26 mouse cellular contexts compared by ENCODE assay signal in the genomic region with DNA sequence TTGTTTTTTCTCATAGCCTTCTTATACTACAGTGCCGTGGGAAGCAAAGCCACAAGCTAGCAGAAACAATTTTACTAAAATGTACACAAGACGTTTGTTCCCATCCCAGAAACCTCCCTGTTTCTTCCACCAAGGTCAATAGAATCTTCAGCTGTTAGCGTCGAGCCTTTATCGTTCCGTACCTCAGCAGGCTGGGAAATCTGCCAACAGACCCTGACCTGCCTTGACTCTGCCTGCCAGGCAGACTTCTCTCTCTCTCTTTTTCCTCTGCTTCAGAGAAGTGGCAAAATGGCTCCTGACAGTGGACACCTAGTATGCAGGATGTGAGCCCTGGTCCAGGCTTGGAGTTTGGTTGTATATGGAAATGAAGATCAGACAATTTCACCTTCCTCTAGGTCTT. TPM values are rescaled to one million over a fixed set of nuclear protein-coding genes. Genes with fewer than 3 reads are reported as not detected.
A peak's percentile ranks its signal among the peaks of the same experiment; 100 is the strongest.
DNase-seq lines count a peak whose midpoint lies in the region; ATAC-seq and TF ChIP-seq lines count a peak whose summit lies in the region.
"Had no signal": no experiment of that assay in that cellular context is flagged by ENCODE, and none has a peak within 500 bp of the region (broad histone marks: within the 10 kb centered on the region; RNA-seq: fewer than 3 reads in every experiment).

No protein-coding gene starts in this region.

- WGBS in hindbrain, embryonic 10.5 days: 90% methylated on average over 6 of the region's 6 CpGs
- 81% methylated on average over 6 of the region's 6 CpGs for WGBS in midbrain, postnatal 0 days
- 73% methylated on average over 6 of the region's 6 CpGs for WGBS in liver, embryonic 12.5 days (ENCODE audit: insufficient replicate concordance)

- H3K9me3 ChIP-seq in hindbrain, embryonic 10.5 days: no peaks in the 10 kb centered on the region
- peaks cover 4% of the 10 kb centered on the region; the same call in 1 of the 2 replicates for H3K9me3 ChIP-seq in midbrain, postnatal 0 days (ENCODE audit: low read length)
- H3K9me3 ChIP-seq in liver, embryonic 12.5 days (replicated peaks): no peaks in the 10 kb centered on the region
- H3K9me3 ChIP-seq: embryonic facial prominence, embryonic 12.5 days; embryonic facial prominence, embryonic 15.5 days; heart, embryonic 15.5 days had no signal

- no peaks in the 10 kb centered on the region for H3K27me3 ChIP-seq in testis, adult 2 months (ENCODE audit: control insufficient read depth, insufficient read depth, low read length)
- H3K27me3 ChIP-seq in hindbrain, embryonic 10.5 days (ENCODE audit: insufficient read depth, poor library complexity, severe bottlenecking): 0 out of 2 replicates have a peak, but pooled peaks cover 4% of the 10 kb centered on the region
- H3K27me3 ChIP-seq in midbrain, postnatal 0 days (ENCODE audit: insufficient read depth, low read length): no peaks in the 10 kb centered on the region
- no peaks in the 10 kb centered on the region for H3K27me3 ChIP-seq in liver, embryonic 12.5 days (replicated peaks)
- H3K27me3 ChIP-seq: embryonic facial prominence, embryonic 12.5 days; embryonic facial prominence, embryonic 15.5 days; heart, embryonic 15.5 days had no signal

- no peak for ATAC-seq in midbrain, postnatal 0 days (ENCODE audit: low FRiP score)
- ATAC-seq in liver, embryonic 12.5 days: no peak
- ATAC-seq: forebrain, embryonic 14.5 days; forebrain, postnatal 0 days; hindbrain, postnatal 0 days; inflammation-experienced regulatory T-cells, adult 6 months; intestine, embryonic 16.5 days; Patski had no signal

- no peak for TF ChIP-seq CTCF in testis, adult 2 months (IDR thresholded peaks at IDR 0.05; ENCODE audit: control insufficient read depth, insufficient read depth, insufficient replicate concordance, low read depth, low read length)
- no peak for TF ChIP-seq CTCF in midbrain, postnatal 0 days (IDR thresholded peaks at IDR 0.05)

- no peak overlapping the region for H3K4me2 ChIP-seq in midbrain, postnatal 0 days (ENCODE audit: low read depth, low read length, poor library complexity, severe bottlenecking)
- no peak overlapping the region for H3K4me2 ChIP-seq in liver, embryonic 12.5 days
- H3K4me2 ChIP-seq: embryonic facial prominence, embryonic 12.5 days; embryonic facial prominence, embryonic 15.5 days; heart, embryonic 11.5 days; heart, embryonic 15.5 days; hindbrain, embryonic 14.5 days had no signal

- TF ChIP-seq POLR2A in testis, adult 2 months (IDR thresholded peaks at IDR 0.05; ENCODE audit: control insufficient read depth, low read depth, low read length): no peak

- no peak overlapping the region for H3K9ac ChIP-seq in midbrain, postnatal 0 days (replicated peaks; ENCODE audit: low read length, poor library complexity, severe bottlenecking)
- no peak overlapping the region for H3K9ac ChIP-seq in liver, embryonic 12.5 days
- H3K9ac ChIP-seq: embryonic facial prominence, embryonic 12.5 days; embryonic facial prominence, embryonic 15.5 days; forebrain, postnatal 0 days; heart, embryonic 15.5 days; hindbrain, embryonic 14.5 days had no signal

- 0 out of 2 replicates have a peak overlapping the region, but pooled peaks have one; percentile 29 for H3K27ac ChIP-seq in testis, adult 2 months (ENCODE audit: control insufficient read depth, insufficient read depth, low read depth, low read length)
- H3K27ac ChIP-seq in hindbrain, embryonic 10.5 days: no peak overlapping the region
- H3K27ac ChIP-seq in midbrain, postnatal 0 days (ENCODE audit: low read depth, low read length): no peak overlapping the region
- no peak overlapping the region for H3K27ac ChIP-seq in liver, embryonic 12.5 days
- H3K27ac ChIP-seq: embryonic facial prominence, embryonic 12.5 days; embryonic facial prominence, embryonic 15.5 days; gastrocnemius, adult 2 months; heart, embryonic 15.5 days; hindbrain, embryonic 14.5 days; hindbrain, postnatal 0 days had no signal

- no peaks in the 10 kb centered on the region for H3K36me3 ChIP-seq in testis, adult 2 months (ENCODE audit: control insufficient read depth, insufficient read depth, low read length)
- no peaks in the 10 kb centered on the region for H3K36me3 ChIP-seq in hindbrain, embryonic 10.5 days
- H3K36me3 ChIP-seq in midbrain, postnatal 0 days (ENCODE audit: insufficient read depth, low read length): no peaks in the 10 kb centered on the region
- H3K36me3 ChIP-seq in liver, embryonic 12.5 days: no peaks in the 10 kb centered on the region
- H3K36me3 ChIP-seq: embryonic facial prominence, embryonic 12.5 days; embryonic facial prominence, embryonic 15.5 days; heart, embryonic 15.5 days had no signal

- peak; percentile 41 to 64 for DNase-seq in adrenal gland, adult (ENCODE audit: inconsistent age in 2 of 2, low spot score in 1 of 2)
- DNase-seq in adrenal gland, postnatal 4 days (ENCODE audit: low spot score in 2 of 2): no peak
- peak; percentile 21 for DNase-seq in adrenal gland, postnatal 14 days
- DNase-seq in spleen, adult 18-20 months: no peak
- DNase-seq in hindbrain, embryonic 10.5 days (ENCODE audit: low spot score): no peak
- DNase-seq in midbrain, postnatal 0 days (ENCODE audit: low spot score): no peak
- DNase-seq: cerebellum, adult 18-20 months; cerebellum, adult 9-10 months; cerebellum, postnatal 14 days; forebrain, postnatal 0 days; gastrocnemius, adult 2 months; gastrocnemius, postnatal 14 days; heart, postnatal 10 days; heart, postnatal 36 days had no signal

- H3K4me3 ChIP-seq in testis, adult 2 months (ENCODE audit: control insufficient read depth, low read depth, low read length): no peak overlapping the region
- no peak overlapping the region for H3K4me3 ChIP-seq in hindbrain, embryonic 10.5 days
- H3K4me3 ChIP-seq in midbrain, postnatal 0 days (ENCODE audit: low read depth, low read length): no peak overlapping the region
- H3K4me3 ChIP-seq in liver, embryonic 12.5 days: no peak overlapping the region
- H3K4me3 ChIP-seq: embryonic facial prominence, embryonic 12.5 days; embryonic facial prominence, embryonic 15.5 days; gastrocnemius, adult 2 months; heart, embryonic 15.5 days had no signal

- no peaks in the 10 kb centered on the region for H3K4me1 ChIP-seq in testis, adult 2 months (ENCODE audit: control insufficient read depth, insufficient read depth, low read length)
- no peaks in the 10 kb centered on the region for H3K4me1 ChIP-seq in hindbrain, embryonic 10.5 days (replicated peaks)
- H3K4me1 ChIP-seq in midbrain, postnatal 0 days (ENCODE audit: insufficient read depth, low read length): no peaks in the 10 kb centered on the region
- no peaks in the 10 kb centered on the region for H3K4me1 ChIP-seq in liver, embryonic 12.5 days
- H3K4me1 ChIP-seq: embryonic facial prominence, embryonic 12.5 days; embryonic facial prominence, embryonic 15.5 days; heart, embryonic 15.5 days had no signal

RNA-seq across cellular contexts. Expression of a gene that starts 19.5 kb away (rescaled TPM):
- 1 to 10 TPM; 1.1 to 1.4 TPM for total RNA-seq in adrenal gland, postnatal 4 days (2021)
- 0.41 and 0.53 TPM in 2 replicates for total RNA-seq in adrenal gland, postnatal 14 days (2021)
- polyA plus RNA-seq in testis, adult 2 months (2012; rRNA removed): 2.2 and 2.9 TPM in 2 replicates
- 2.7 and 4.7 TPM in 2 replicates for polyA plus RNA-seq in hindbrain, embryonic 10.5 days (2016; fragmentation: Nextera tagmentation; extraction: Ambion mirVana)
- total RNA-seq in midbrain, postnatal 0 days (2014; rRNA removed): 37.2 and 38.3 TPM in 2 replicates
- 8.3 and 9.5 TPM in 2 replicates for polyA plus RNA-seq in midbrain, postnatal 0 days (2015; fragmentation: Nextera tagmentation; extraction: Ambion mirVana)
- polyA plus RNA-seq in liver, embryonic 12.5 days (2016; fragmentation: Nextera tagmentation; extraction: Ambion mirVana): 0.15 and 0.31 TPM in 2 replicates

Comparison
In these comparisons a context has a peak if more than half of its experiments do, and no peak if none do; other contexts are left out.
1. DNase-seq: peak in adrenal gland, adult (2 of 2) and adrenal gland, postnatal 14 days (single experiment); none in adrenal gland, postnatal 4 days (0 of 2), spleen, adult 18-20 months (0 of 2), hindbrain, embryonic 10.5 days (single experiment) and midbrain, postnatal 0 days (single experiment).